Mouse (Mus musculus): ENCODE results near the gene Sash1.

The Sash1 gene

GRCm38 (mm10) chr10:8797826-8798225 lies 88.0 kb downstream of the Sash1 start:
- no peak for TF ChIP-seq GATA4 (IDR thresholded peaks at IDR 0.05; ENCODE audit: insufficient replicate concordance, low read length)

GRCm38 (mm10) chr10:8795336-8795735 lies 90.5 kb downstream of the Sash1 start:
- no peak for TF ChIP-seq GATA4 (IDR thresholded peaks at IDR 0.05; ENCODE audit: insufficient replicate concordance, low read length)

GRCm38 (mm10) chr10:8792412-8792811 lies 93.5 kb downstream of the Sash1 start:
- no peak for TF ChIP-seq GATA4 (IDR thresholded peaks at IDR 0.05; ENCODE audit: insufficient replicate concordance, low read length)

GRCm38 (mm10) chr10:8789096-8789495 lies 96.8 kb downstream of the Sash1 start:
- no peak for TF ChIP-seq GATA4 (IDR thresholded peaks at IDR 0.05; ENCODE audit: insufficient replicate concordance, low read length)

- no peak for TF ChIP-seq GATA4 (IDR thresholded peaks at IDR 0.05; ENCODE audit: insufficient replicate concordance, low read length)
Measured at GRCm38 (mm10) chr10:8787221-8787620, 98.6 kb downstream of the Sash1 start.

- no peak for TF ChIP-seq GATA4 (IDR thresholded peaks at IDR 0.05; ENCODE audit: insufficient replicate concordance, low read length)
Measured at GRCm38 (mm10) chr10:8785451-8786145, 100.3 kb downstream of the Sash1 start.

- TF ChIP-seq GATA4 (IDR thresholded peaks at IDR 0.05; ENCODE audit: insufficient replicate concordance, low read length), result no peak
Measured at GRCm38 (mm10) chr10:8781876-8782372, 103.9 kb downstream of the Sash1 start.

GRCm38 (mm10) chr10:8779842-8780241 lies 106.0 kb downstream of the Sash1 start:
- no peak for TF ChIP-seq GATA4 (IDR thresholded peaks at IDR 0.05; ENCODE audit: insufficient replicate concordance, low read length)

- TF ChIP-seq GATA4 (IDR thresholded peaks at IDR 0.05; ENCODE audit: insufficient replicate concordance, low read length), result no peak
Measured at GRCm38 (mm10) chr10:8778845-8779244, 107.0 kb downstream of the Sash1 start.

- TF ChIP-seq GATA4 (IDR thresholded peaks at IDR 0.05; ENCODE audit: insufficient replicate concordance, low read length), result no peak
Measured at GRCm38 (mm10) chr10:8777552-8778253, 108.2 kb downstream of the Sash1 start.

- TF ChIP-seq GATA4 (IDR thresholded peaks at IDR 0.05; ENCODE audit: insufficient replicate concordance, low read length), result no peak
Measured at GRCm38 (mm10) chr10:8776791-8777190, 109.1 kb downstream of the Sash1 start.

- no peak for TF ChIP-seq GATA4 (IDR thresholded peaks at IDR 0.05; ENCODE audit: insufficient replicate concordance, low read length)
Measured at GRCm38 (mm10) chr10:8775794-8776193, 110.1 kb downstream of the Sash1 start.

GRCm38 (mm10) chr10:8772464-8773209 lies 113.2 kb downstream of the Sash1 start:
- no peak; the same call in 1 of the 2 replicates for TF ChIP-seq GATA4 (IDR thresholded peaks at IDR 0.05; ENCODE audit: insufficient replicate concordance, low read length)

GRCm38 (mm10) chr10:8770931-8771653 lies 114.8 kb downstream of the Sash1 start:
- no peak for TF ChIP-seq GATA4 (IDR thresholded peaks at IDR 0.05; ENCODE audit: insufficient replicate concordance, low read length)

- no peak for TF ChIP-seq GATA4 (IDR thresholded peaks at IDR 0.05; ENCODE audit: insufficient replicate concordance, low read length)
Measured at GRCm38 (mm10) chr10:8768654-8769053, 117.2 kb downstream of the Sash1 start.
